Mouse (Mus musculus) heart, embryonic 13.5 days (tissue): ENCODE data around the gene Olfr1195. TPM values are rescaled to one million over a fixed set of nuclear protein-coding genes. Genes with fewer than 3 reads are reported as not detected.
"Not testable (repeated sequence)": the region's sequence is repeated elsewhere in the genome, so short reads cannot be mapped to it uniquely, and the experiment has no call there.

Experiments used
- ATAC-seq: fragments of 200-750 bp; cut with Nextera tagmentation; 2 replicates; pipeline ENCODE4 v1.8.0; 2017; ENCODE audit warnings: moderate TSS enrichment; ENCODE audit not compliant: insufficient number of reproducible peaks, low FRiP score, low TSS enrichment; ENCODE audit errors: extremely low read depth
- H3K27ac ChIP-seq: fragments of 300-500 bp; sonication (generic); replicated peaks from 2 replicates; pipeline ENCODE4 v1.5.1; 2015; ENCODE audit warnings: moderate library complexity, mild to moderate bottlenecking, inconsistent platforms
- H3K27me3 ChIP-seq: fragments of 300-500 bp; sonication (generic); replicated peaks from 2 replicates; pipeline ENCODE4 v1.6.1; 2015; ENCODE audit warnings: mild to moderate bottlenecking, inconsistent platforms
- H3K36me3 ChIP-seq: fragments of 300-500 bp; sonication (generic); 2 replicates; pipeline ENCODE4 v1.6.1; 2015; ENCODE audit warnings: mild to moderate bottlenecking, inconsistent platforms
- H3K4me1 ChIP-seq: fragments of 300-500 bp; sonication (generic); 2 replicates; pipeline ENCODE4 v1.6.1; 2015; ENCODE audit warnings: inconsistent platforms
- H3K4me2 ChIP-seq: fragments of 300-500 bp; sonication (generic); 2 replicates; pipeline ENCODE4 v1.6.1; 2015; ENCODE audit warnings: inconsistent platforms, mild to moderate bottlenecking, moderate library complexity
- H3K4me3 ChIP-seq: fragments of 300-500 bp; sonication (generic); 2 replicates; pipeline ENCODE4 v1.5.1; 2015; ENCODE audit warnings: moderate library complexity, mild to moderate bottlenecking, inconsistent platforms
- H3K9ac ChIP-seq: fragments of 300-500 bp; sonication (generic); 2 replicates; pipeline ENCODE4 v1.6.1; 2015; ENCODE audit warnings: inconsistent platforms, mild to moderate bottlenecking, moderate library complexity
- H3K9me3 ChIP-seq: fragments of 300-500 bp; sonication (generic); 2 replicates; pipeline ENCODE4 v1.6.1; 2016; ENCODE audit warnings: inconsistent platforms
- WGBS: fragments of 180-500 bp; shearing (Covaris S2); methylation state at CpG from one replicate; pipeline ENCODE4 v1.1.7; 2015; ENCODE audit warnings: mixed read lengths; 5-methylcytosine and 5-hydroxymethylcytosine counted together
- polyA plus RNA-seq: library from polyadenylated mRNA; unstranded; fragments of >200 nt; fragmentation: Nextera tagmentation; extraction: Ambion mirVana; gene quantifications from 2 replicates; pipeline ENCODE4 v1.2.1, GENCODE M21; 2015

Olfr1195 gene
- not detected in 2 replicates for polyA plus RNA-seq

DNA sequence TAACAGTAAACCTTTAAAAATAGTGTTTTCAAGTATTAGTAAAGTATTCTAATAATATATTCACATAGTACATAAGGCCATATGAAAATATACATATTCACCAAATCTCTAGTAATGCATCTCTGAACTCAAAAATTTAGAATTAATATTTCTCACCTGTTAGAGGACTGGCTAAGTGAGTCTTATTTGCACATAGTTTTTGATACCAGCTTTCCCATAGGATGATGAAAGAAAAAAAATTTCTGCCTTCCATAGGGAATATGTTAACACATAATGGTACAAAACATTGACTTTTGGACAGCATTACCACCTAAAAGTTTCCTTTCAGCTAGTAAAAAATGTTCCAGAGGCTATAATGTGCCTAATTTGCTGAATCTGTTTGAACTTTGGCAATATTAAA, at the start of gene Olfr1195:
Gene Olfr1195, minus strand, starts transcription at position 101 of the 400 bp plus-strand sequence.
- no peak within 1 kb of the TSS for H3K4me2 ChIP-seq
- H3K36me3 ChIP-seq, result no peaks in the 10 kb centered on the region
- H3K9me3 ChIP-seq, result peaks cover 6% of the 10 kb centered on the region
- no peak for ATAC-seq
- H3K27me3 ChIP-seq, result no peaks in the 10 kb centered on the region
- H3K4me3 ChIP-seq, result no peak within 1 kb of the TSS
- H3K4me1 ChIP-seq, result no peaks in the 10 kb centered on the region
- H3K27ac ChIP-seq, result no peak within 1 kb of the TSS
- H3K9ac ChIP-seq, result no peak within 1 kb of the TSS

- no peak within 1 kb of the TSS for H3K4me3 ChIP-seq
- H3K27me3 ChIP-seq, result no peaks in the 10 kb centered on the region
- no peak within 1 kb of the TSS for H3K4me2 ChIP-seq
- H3K9ac ChIP-seq, result no peak within 1 kb of the TSS
- H3K4me1 ChIP-seq, result no peaks in the 10 kb centered on the region
- 70% methylated on average over 1 of the region's 1 CpGs for WGBS
- H3K36me3 ChIP-seq, result no peaks in the 10 kb centered on the region
- H3K27ac ChIP-seq, result no peak within 1 kb of the TSS
- no peaks in the 10 kb centered on the region for H3K9me3 ChIP-seq
- no peak for ATAC-seq
Measured at GRCm38 (mm10) chr2:88732266-88732665, 43.3 kb upstream of the Olfr1195 start, which contains the start of gene Olfr1197. Gene Olfr1197 (minus strand): TSS chr2:88732366.

DNA sequence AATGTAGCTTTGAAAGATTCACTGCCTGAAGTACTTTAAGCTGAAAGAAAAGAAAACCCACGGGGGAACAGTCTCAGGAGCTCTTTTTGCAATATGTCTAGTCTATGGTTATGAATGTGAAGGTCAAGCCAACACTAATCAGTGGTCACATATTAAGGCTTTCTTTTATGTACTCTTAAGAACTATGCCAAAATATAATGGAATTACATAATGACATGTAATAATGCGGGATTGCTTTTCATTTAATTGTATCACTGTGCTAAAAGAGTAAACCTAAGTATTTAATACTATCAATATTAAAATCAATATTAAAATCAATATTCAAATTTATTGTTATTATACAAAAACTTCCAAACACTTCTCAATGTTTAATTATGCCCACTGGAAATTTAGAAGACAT, 15.5 kb upstream of the Olfr1195 start, which contains the start of gene Olfr1196:
Gene Olfr1196, minus strand, starts transcription at position 101 of the 400 bp plus-strand sequence.
- WGBS, result 71% methylated on average over 2 of the region's 2 CpGs
- no peak within 1 kb of the TSS for H3K9ac ChIP-seq

GRCm38 (mm10) chr2:88675328-88675727, 13.7 kb downstream of the Olfr1195 start, which contains the start of gene Olfr1193:
Gene Olfr1193 (plus strand): TSS chr2:88675628.
- H3K9me3 ChIP-seq, H3K4me1 ChIP-seq, ATAC-seq, H3K4me3 ChIP-seq, H3K27ac ChIP-seq, H3K36me3 ChIP-seq, H3K27me3 ChIP-seq, H3K9ac ChIP-seq, H3K4me2 ChIP-seq: not testable (repeated sequence)

More for the DNA sequence above, 15.5 kb upstream of the Olfr1195 start, which contains the start of gene Olfr1196:
- H3K9me3 ChIP-seq, result no peaks in the 10 kb centered on the region
- H3K27me3 ChIP-seq, result no peaks in the 10 kb centered on the region
- ATAC-seq, result no peak
- H3K4me2 ChIP-seq, result no peak within 1 kb of the TSS
- H3K4me3 ChIP-seq, result no peak within 1 kb of the TSS
- no peaks in the 10 kb centered on the region for H3K36me3 ChIP-seq
- no peak within 1 kb of the TSS for H3K27ac ChIP-seq
- H3K4me1 ChIP-seq, result no peaks in the 10 kb centered on the region

- no peak within 1 kb of the TSS for H3K4me3 ChIP-seq
- no peak for ATAC-seq
- WGBS, result 23% methylated on average over 1 of the region's 1 CpGs
Measured at GRCm38 (mm10) chr2:88648209-88648608, 40.8 kb downstream of the Olfr1195 start, which contains the start of gene Olfr1192-ps1. Gene Olfr1192-ps1 (plus strand): TSS chr2:88648509.

DNA sequence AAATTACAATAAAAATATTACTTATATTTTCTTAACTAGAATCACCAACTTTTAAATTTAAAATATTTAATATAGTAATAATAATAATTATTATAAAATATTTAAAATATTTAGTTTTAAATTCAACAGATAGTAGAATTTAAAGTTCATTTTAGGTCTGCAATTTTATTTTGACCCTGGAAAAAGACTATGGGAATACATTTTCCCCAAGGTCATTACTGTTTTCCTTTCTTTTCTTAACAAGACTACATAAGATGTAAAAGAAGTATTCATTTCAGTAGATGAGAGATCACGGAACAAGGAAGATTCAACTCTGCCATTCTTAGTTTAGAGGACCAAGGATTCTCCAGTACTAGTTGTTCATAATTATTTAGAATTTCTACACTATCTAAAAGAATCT, 48.7 kb downstream of the Olfr1195 start, which contains the start of gene Olfr1191-ps1:
Gene Olfr1191-ps1, plus strand, starts transcription at position 301 of the 400 bp plus-strand sequence.
- H3K4me3 ChIP-seq, H3K27ac ChIP-seq, ATAC-seq, H3K4me2 ChIP-seq, H3K9ac ChIP-seq, H3K9me3 ChIP-seq, H3K27me3 ChIP-seq, H3K36me3 ChIP-seq, H3K4me1 ChIP-seq: not testable (repeated sequence)
- 73% methylated on average over 1 of the region's 1 CpGs for WGBS

More at GRCm38 (mm10) chr2:88648209-88648608, 40.8 kb downstream of the Olfr1195 start, which contains the start of gene Olfr1192-ps1:
- Histone ChIP-seq H3K9me3 (no peaks in the 10 kb centered on the region), H3K27me3 (no peaks in the 10 kb centered on the region), H3K4me2 (no peak within 1 kb of the TSS), H3K27ac (no peak within 1 kb of the TSS), H3K36me3 (no peaks in the 10 kb centered on the region), H3K9ac (no peak within 1 kb of the TSS), H3K4me1 (no peaks in the 10 kb centered on the region)

Other genes starting within 250 kb of the Olfr1195 start
- not detected in 2 replicates for gene Gm13757, start 240.1 kb downstream of the Olfr1195 start, polyA plus RNA-seq
- not detected in 2 replicates for gene Olfr1183, start 234.3 kb downstream of the Olfr1195 start, polyA plus RNA-seq
- gene Olfr1184, start 205.6 kb downstream of the Olfr1195 start, polyA plus RNA-seq, result not detected in 2 replicates
- not detected in 2 replicates for gene Olfr1185-ps1, start 195.9 kb downstream of the Olfr1195 start, polyA plus RNA-seq
- gene Olfr1186, start 170.6 kb downstream of the Olfr1195 start, polyA plus RNA-seq, result not detected in 2 replicates
- gene Olfr1188, start 132.3 kb downstream of the Olfr1195 start, polyA plus RNA-seq, result not detected in 2 replicates
- not detected in 2 replicates for gene Olfr1189, start 102.7 kb downstream of the Olfr1195 start, polyA plus RNA-seq
- not detected in 2 replicates for gene Olfr1191-ps1, start 48.6 kb downstream of the Olfr1195 start, polyA plus RNA-seq
- not detected in 2 replicates for gene Olfr1192-ps1, start 40.7 kb downstream of the Olfr1195 start, polyA plus RNA-seq
- not detected in 2 replicates for gene Olfr1193, start 13.6 kb downstream of the Olfr1195 start, polyA plus RNA-seq
- gene Olfr1196, start 15.4 kb upstream of the Olfr1195 start, polyA plus RNA-seq, result not detected in 2 replicates
- not detected in 2 replicates for gene Olfr1197, start 43.2 kb upstream of the Olfr1195 start, polyA plus RNA-seq
- gene Olfr1198, start 62.2 kb upstream of the Olfr1195 start, polyA plus RNA-seq, result not detected in 2 replicates
- not detected in 2 replicates for gene Olfr1199, start 71.3 kb upstream of the Olfr1195 start, polyA plus RNA-seq
- gene Olfr1200, start 81.3 kb upstream of the Olfr1195 start, polyA plus RNA-seq, result not detected in 2 replicates
- not detected in 2 replicates for gene Olfr1201, start 103.8 kb upstream of the Olfr1195 start, polyA plus RNA-seq
- not detected in 2 replicates for gene Olfr1202, start 125.3 kb upstream of the Olfr1195 start, polyA plus RNA-seq
- not detected in 2 replicates for gene Olfr1205, start 140.6 kb upstream of the Olfr1195 start, polyA plus RNA-seq
- gene Olfr1204, start 160.1 kb upstream of the Olfr1195 start, polyA plus RNA-seq, result not detected in 2 replicates
- not detected in 2 replicates for gene Olfr1206, start 174.0 kb upstream of the Olfr1195 start, polyA plus RNA-seq
- not detected in 2 replicates for gene Olfr1208, start 213.1 kb upstream of the Olfr1195 start, polyA plus RNA-seq
- gene Olfr1209, start 226.0 kb upstream of the Olfr1195 start, polyA plus RNA-seq, result not detected in 2 replicates
- gene Olfr1211, start 248.9 kb upstream of the Olfr1195 start, polyA plus RNA-seq, result not detected in 2 replicates